Mouse (Mus musculus) forebrain, postnatal 0 days (tissue): ENCODE results near the gene Abcc10. TPM values are rescaled to one million over a fixed set of nuclear protein-coding genes. Genes with fewer than 3 reads are reported as not detected.

ENCODE experiments used
- ATAC-seq: fragments of 200-750 bp; cut with Nextera tagmentation; 2 replicates; pipeline ENCODE4 v1.8.0; 2017; ENCODE audit warnings: mild to moderate bottlenecking, moderate library complexity
- DNase-seq: peaks from one replicate; pipeline ENCODE4 v3.0.0-alpha.2; 2015
- H3K27ac ChIP-seq: fragments of 300-500 bp; sonication (generic); 2 replicates; pipeline ENCODE4 v1.5.1; 2014; ENCODE audit warnings: low read depth, mild to moderate bottlenecking, antibody characterized with exemption, low read length, moderate library complexity, mixed read lengths
- H3K27me3 ChIP-seq: fragments of 300-500 bp; sonication (generic); 2 replicates; pipeline ENCODE4 v1.6.1; 2014; ENCODE audit warnings: mild to moderate bottlenecking, low read length, mixed read lengths; ENCODE audit not compliant: insufficient read depth
- H3K36me3 ChIP-seq: fragments of 300-500 bp; sonication (generic); 2 replicates; pipeline ENCODE4 v1.6.1; 2014; ENCODE audit warnings: mild to moderate bottlenecking, moderate library complexity; ENCODE audit not compliant: insufficient read depth
- H3K4me1 ChIP-seq: fragments of 300-500 bp; sonication (generic); 2 replicates; pipeline ENCODE4 v1.6.1; 2014; ENCODE audit warnings: antibody characterized with exemption; ENCODE audit not compliant: insufficient read depth
- H3K4me2 ChIP-seq: fragments of 300-500 bp; sonication (generic); 2 replicates; pipeline ENCODE4 v1.6.1; 2014; ENCODE audit warnings: low read depth, mild to moderate bottlenecking, moderate library complexity
- H3K4me3 ChIP-seq: fragments of 300-500 bp; sonication (generic); 2 replicates; pipeline ENCODE4 v1.5.1; 2014; ENCODE audit warnings: low read depth, low read length, mixed read lengths
- H3K9ac ChIP-seq: fragments of 300-500 bp; sonication (generic); 2 replicates; pipeline ENCODE4 v1.6.1; 2014; ENCODE audit warnings: mild to moderate bottlenecking
- H3K9me3 ChIP-seq: fragments of 300-500 bp; sonication (generic); 2 replicates; pipeline ENCODE4 v1.6.1; 2016; ENCODE audit warnings: low read length
- CTCF ChIP-seq: sonication (generic); IDR thresholded peaks from 2 replicates; pipeline ENCODE4 v1.5.1; 2016; ENCODE audit warnings: antibody characterized with exemption, control low read depth, low read depth
- WGBS: fragments of 180-500 bp; shearing (Covaris S2); extraction: QIAGEN DNeasy Blood & Tissue Kit; methylation state at CpG from one replicate; pipeline ENCODE4 v1.1.7; 2014; 5-methylcytosine and 5-hydroxymethylcytosine counted together
- polyA plus RNA-seq: library from polyadenylated mRNA; unstranded; fragments of >200 nt; fragmentation: Nextera tagmentation; extraction: Ambion mirVana; gene quantifications from 2 replicates; pipeline ENCODE4 v1.2.1, GENCODE M21; 2015
- total RNA-seq: library from RNA; depleted of rRNA; stranded (reverse); fragments of >200 nt; gene quantifications from 2 replicates; pipeline ENCODE4 v1.2.3, GENCODE M21; 2014

Abcc10 gene
- total and polyA plus RNA-seq, 2 experiments from 2014 or later: 5.0 to 8.3 TPM

DNA sequence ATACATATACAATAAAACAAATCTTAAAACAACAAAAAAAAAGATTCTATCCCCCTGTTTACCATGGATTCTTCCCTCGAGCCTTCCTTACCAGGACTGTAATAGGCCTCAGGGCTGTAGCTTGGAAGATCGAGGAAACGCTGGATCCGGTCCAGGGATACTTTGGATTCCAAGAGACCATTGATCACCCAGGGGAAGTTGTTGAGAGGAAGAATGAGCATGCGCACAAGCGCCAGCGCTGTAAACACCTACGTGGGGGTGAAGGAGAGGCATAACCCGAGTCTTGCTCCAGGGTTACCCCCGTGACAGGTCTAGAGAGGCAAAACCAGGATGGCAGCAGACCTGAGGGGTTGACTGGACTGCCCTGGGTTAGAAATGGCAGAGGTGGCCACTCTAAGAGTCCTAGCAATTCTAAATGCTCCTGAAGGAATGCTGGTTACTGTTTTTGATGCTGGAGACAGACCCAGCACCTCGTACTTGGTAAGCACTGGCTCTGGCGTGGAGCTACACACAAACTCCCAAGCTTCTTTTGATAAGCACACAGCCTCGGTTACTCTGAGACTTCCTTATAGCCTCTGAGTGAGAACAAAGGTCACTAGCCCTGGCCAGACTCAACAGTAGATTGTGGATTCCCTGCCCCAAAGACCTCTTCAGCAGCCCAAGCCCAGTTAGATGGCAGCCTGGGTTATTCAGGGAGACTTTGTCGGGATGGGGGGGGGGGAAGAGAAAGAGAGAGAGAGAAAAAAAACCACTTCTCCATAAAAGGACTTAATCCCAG lies 5.9 kb downstream of the Abcc10 start:
- ATAC-seq (no peak), DNase-seq (no peak)
- H3K27ac ChIP-seq: no peak overlapping the region
- H3K27me3 ChIP-seq: no peaks in the 10 kb centered on the region
- no peak for TF ChIP-seq CTCF
- 0 out of 2 replicates have a peak, but pooled peaks cover 3% of the 10 kb centered on the region for H3K4me1 ChIP-seq
- H3K36me3 ChIP-seq: peaks cover 9% of the 10 kb centered on the region; the same call in 1 of the 2 replicates
- H3K9ac ChIP-seq: no peak overlapping the region
- no peaks in the 10 kb centered on the region for H3K9me3 ChIP-seq
- 89% methylated on average over 14 of the region's 14 CpGs for whole genome bisulfite sequencing
- H3K4me3 ChIP-seq: no peak overlapping the region
- no peak overlapping the region for H3K4me2 ChIP-seq

DNA sequence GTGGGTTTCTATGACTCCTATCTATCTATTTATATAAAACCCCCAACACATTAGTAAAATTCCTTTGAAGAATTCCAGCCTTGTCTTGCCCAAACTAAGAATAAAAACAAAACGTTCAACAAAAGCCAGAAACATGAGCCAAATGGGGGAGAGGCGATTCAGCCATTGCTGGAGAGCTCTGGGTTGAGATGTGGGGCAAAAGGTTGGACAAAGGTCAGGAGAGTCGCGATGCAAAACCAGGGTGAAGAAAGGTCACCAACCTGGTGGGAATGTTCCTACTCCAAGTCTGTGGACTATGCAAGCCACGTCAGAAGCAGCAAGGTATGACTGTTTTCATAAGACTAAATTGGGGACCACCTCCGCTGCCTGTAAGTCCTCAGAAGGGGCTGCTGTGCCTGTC lies 7.7 kb downstream of the Abcc10 start:
- DNase-seq (no peak), ATAC-seq (no peak)
- Histone ChIP-seq H3K9ac (no peak overlapping the region), H3K27me3 (no peaks in the 10 kb centered on the region), H3K4me1 (no peaks in the 10 kb centered on the region), H3K4me3 (no peak overlapping the region), H3K4me2 (no peak overlapping the region), H3K36me3 (peaks cover 9% of the 10 kb centered on the region; the same call in 1 of the 2 replicates), H3K9me3 (no peaks in the 10 kb centered on the region), H3K27ac (no peak overlapping the region)
- no peak for TF ChIP-seq CTCF
- 85% methylated on average over 6 of the region's 6 CpGs for WGBS

DNA sequence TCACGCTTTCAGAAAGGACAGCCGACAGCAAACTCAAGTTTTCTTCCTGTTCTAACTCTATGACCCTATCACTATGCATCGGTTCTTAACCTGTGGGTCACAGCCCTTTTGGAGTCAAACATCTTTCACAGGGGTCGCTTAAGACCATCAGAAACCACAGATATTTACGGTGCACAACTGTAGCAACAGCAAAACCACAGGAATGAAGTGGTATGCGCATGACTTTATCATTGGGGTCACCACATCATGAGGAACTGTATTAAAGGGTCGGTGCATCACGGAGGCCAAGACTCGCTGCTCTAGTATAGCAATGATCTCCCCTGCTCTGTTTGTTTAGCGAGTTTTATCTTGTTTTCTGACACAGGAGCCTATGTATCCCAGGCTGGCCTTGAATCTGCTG lies 12.3 kb downstream of the Abcc10 start:
- DNase-seq (no peak), ATAC-seq (no peak)
- Histone ChIP-seq H3K4me3 (no peak overlapping the region), H3K36me3 (no peaks in the 10 kb centered on the region; the same call in 1 of the 2 replicates), H3K4me1 (no peaks in the 10 kb centered on the region), H3K27me3 (no peaks in the 10 kb centered on the region), H3K9ac (no peak overlapping the region), H3K9me3 (no peaks in the 10 kb centered on the region), H3K4me2 (no peak overlapping the region), H3K27ac (no peak overlapping the region)
- TF ChIP-seq CTCF: no peak
- 89% methylated on average over 10 of the region's 10 CpGs for WGBS

DNA sequence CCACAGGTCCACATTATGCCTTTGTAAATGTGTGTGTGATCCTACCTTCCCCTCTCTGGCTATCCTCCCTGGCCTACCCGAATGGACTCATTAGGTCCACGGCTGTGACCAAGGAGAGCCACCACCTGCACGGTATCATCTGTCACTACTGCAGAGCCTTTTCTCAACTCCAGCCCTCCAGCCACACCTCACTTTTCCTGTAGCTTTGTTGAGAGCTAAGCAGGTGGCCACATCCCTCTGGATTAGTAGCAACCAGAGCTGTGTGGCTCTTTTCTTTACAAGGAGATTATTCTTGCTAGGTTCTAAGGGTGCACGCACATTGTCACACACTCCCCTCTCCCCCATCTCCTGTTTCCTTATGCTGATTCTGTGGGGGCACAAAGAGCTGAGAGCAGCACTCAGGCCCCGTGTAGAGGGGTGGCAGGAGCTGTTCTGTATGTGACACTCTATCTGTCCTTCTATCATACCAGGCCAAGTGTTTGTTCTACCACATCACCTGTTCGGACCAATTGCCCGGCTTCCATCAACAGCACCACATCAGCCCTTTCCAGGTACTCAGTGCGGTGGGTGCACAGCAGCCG lies 14.9 kb downstream of the Abcc10 start:
- Histone ChIP-seq H3K27me3 (no peaks in the 10 kb centered on the region), H3K4me1 (no peaks in the 10 kb centered on the region), H3K36me3 (peaks cover 2% of the 10 kb centered on the region; the same call in 1 of the 2 replicates), H3K4me3 (no peak overlapping the region), H3K27ac (no peak overlapping the region), H3K9ac (no peak overlapping the region), H3K4me2 (no peak overlapping the region), H3K9me3 (no peaks in the 10 kb centered on the region)
- 90% methylated on average over 9 of the region's 9 CpGs for WGBS
- TF ChIP-seq CTCF: no peak
- ATAC-seq (no peak), DNase-seq (no peak)

DNA sequence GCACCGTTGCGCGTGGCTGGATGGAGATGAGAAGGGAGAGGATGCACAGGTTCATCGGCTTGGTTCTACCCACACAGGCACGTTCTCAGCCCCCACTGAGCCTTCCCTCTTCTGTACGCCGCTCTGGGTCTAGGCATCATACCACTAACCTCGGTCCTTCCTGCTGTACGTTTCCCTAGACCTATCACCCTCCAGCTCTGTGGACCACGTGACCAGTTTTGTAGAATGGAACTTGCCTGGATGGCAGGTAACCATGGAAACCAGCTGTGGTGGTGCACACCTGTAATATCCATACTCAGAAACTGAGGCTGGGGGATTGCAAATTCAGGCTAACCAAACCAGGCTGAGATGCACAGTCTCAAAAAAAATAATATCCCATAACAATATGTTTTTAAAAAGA lies 17.6 kb downstream of the Abcc10 start:
- Histone ChIP-seq H3K9me3 (no peaks in the 10 kb centered on the region), H3K9ac (no peak overlapping the region), H3K4me2 (no peak overlapping the region), H3K4me1 (no peaks in the 10 kb centered on the region), H3K36me3 (peaks cover 3% of the 10 kb centered on the region), H3K4me3 (no peak overlapping the region), H3K27me3 (no peaks in the 10 kb centered on the region), H3K27ac (no peak overlapping the region)
- no peak for TF ChIP-seq CTCF
- 85% methylated on average over 10 of the region's 10 CpGs for WGBS
- no peak for DNase-seq
- ATAC-seq: peak; percentile 50

- Histone ChIP-seq H3K36me3 (peaks cover 9% of the 10 kb centered on the region), H3K27me3 (no peaks in the 10 kb centered on the region), H3K4me2 (no peak overlapping the region), H3K4me3 (no peak overlapping the region), H3K27ac (no peak overlapping the region), H3K4me1 (no peaks in the 10 kb centered on the region), H3K9me3 (no peaks in the 10 kb centered on the region), H3K9ac (no peak overlapping the region)
- DNase-seq (no peak), ATAC-seq (no peak)
- no peak for TF ChIP-seq CTCF
- 89% methylated on average over 12 of the region's 12 CpGs for WGBS
Observed at GRCm38 (mm10) chr17:46309835-46310234, 18.3 kb downstream of the Abcc10 start.

DNA sequence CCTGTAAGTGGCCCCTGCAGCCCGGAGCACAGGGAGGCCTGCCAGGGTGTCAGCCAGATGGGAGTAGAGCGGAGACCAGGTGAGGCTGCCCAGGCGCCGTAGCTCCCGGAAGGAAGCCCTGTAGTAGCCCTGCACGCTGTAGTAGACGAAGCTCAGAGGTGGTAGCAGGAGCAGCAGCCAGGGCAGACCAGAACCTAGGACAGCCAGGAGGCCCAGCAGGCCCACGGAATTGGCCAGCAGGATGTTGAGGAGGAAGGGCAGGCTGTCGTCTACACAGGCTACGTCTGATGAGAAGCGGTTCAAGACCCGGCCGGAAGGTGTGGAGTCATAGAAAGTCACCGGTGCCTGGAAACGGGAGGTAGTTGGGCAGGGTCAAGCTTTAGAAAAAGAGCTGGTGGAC lies 21.2 kb downstream of the Abcc10 start:
- DNase-seq (no peak), ATAC-seq (no peak)
- Histone ChIP-seq H3K4me1 (no peaks in the 10 kb centered on the region), H3K4me2 (no peak overlapping the region), H3K9ac (no peak overlapping the region), H3K27ac (no peak overlapping the region), H3K4me3 (no peak overlapping the region), H3K9me3 (no peaks in the 10 kb centered on the region), H3K36me3 (peaks cover 28% of the 10 kb centered on the region; the same call in 1 of the 2 replicates), H3K27me3 (no peaks in the 10 kb centered on the region)
- no peak for TF ChIP-seq CTCF
- WGBS: 91% methylated on average over 15 of the region's 15 CpGs
